Mouse (Mus musculus) CD4-positive naive resting alpha-beta T cell, adult 57 days (primary cell): ENCODE data around the gene Ephb3. TPM values are rescaled to one million over a fixed set of nuclear protein-coding genes. Genes with fewer than 3 reads are reported as not detected.

Experiments used
- total RNA-seq: library from RNA; stranded (reverse); gene quantifications from one replicate; pipeline ENCODE4 v1.2.4, GENCODE M21; 2023

The Ephb3 gene
- total RNA-seq = not detected

DNA sequence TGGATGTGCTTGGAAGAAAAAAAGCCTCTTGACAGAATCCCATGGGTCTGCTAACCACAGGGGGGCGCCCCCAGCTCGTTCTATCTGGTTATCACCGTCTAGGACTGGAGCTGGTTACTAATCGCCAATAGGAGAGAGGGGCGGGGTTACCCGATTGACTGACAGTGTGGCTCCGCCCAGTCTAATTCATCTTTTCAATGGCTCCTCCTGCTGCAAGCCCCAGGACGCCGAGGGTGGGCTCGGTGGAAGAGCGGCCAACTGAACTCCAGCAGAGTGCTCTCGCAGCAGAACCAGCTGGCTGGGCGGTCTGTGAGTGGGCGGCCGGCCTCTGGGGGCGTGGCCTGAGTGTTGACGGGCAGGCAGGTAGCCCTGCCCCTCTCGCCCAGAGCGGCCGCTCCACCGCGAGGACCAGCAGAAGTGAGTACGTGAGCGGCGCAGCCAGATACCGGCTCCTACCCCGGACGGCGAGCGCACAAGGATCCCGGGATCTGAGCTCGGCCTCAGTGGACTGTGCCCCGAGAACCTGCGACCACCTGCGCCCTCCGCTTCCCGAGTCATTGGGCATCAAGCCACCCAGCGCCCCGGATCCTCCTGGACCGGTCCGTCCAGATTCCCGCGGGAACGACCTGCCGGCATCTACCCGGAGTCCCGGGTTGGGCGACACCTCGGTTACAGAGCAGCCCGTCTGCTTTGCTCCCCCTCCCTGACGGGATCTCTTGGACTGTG, at the start of gene Ephb3:
TSS of gene Ephb3 (plus strand) at position 389 of the 726 bp plus-strand sequence.

Other genes starting within 250 kb of the Ephb3 start
- 0.77 TPM for gene Teddm3, start 50.8 kb upstream of the Ephb3 start, total RNA-seq
- gene Vps8, start 218.4 kb downstream of the Ephb3 start, total RNA-seq = 26.6 TPM